Mouse (Mus musculus) kidney, postnatal 0 days (tissue): Measurements from ENCODE around the gene Rpusd2. TPM values are rescaled to one million over a fixed set of nuclear protein-coding genes. Genes with fewer than 3 reads are reported as not detected.
A peak's percentile ranks its signal among the peaks of the same experiment; 100 is the strongest.

Source experiments
- ATAC-seq: fragments of 200-750 bp; cut with Nextera tagmentation; replicated peaks from 2 replicates; pipeline ENCODE4 v1.8.0; 2017; ENCODE audit warnings: low read depth, moderate number of reproducible peaks, moderate TSS enrichment, moderate library complexity; ENCODE audit not compliant: low FRiP score
- DNase-seq: peaks from one replicate; pipeline ENCODE4 v3.0.0-alpha.2; 2016; ENCODE audit warnings: low spot score
- H3K27ac ChIP-seq: fragments of 300-500 bp; sonication (generic); 2 replicates; pipeline ENCODE4 v1.5.1; 2014; ENCODE audit warnings: mild to moderate bottlenecking
- H3K27me3 ChIP-seq: fragments of 300-500 bp; sonication (generic); 2 replicates; pipeline ENCODE4 v1.6.1; 2014; ENCODE audit warnings: low read length, mixed read lengths; ENCODE audit not compliant: insufficient read depth
- H3K36me3 ChIP-seq: fragments of 300-500 bp; sonication (generic); 2 replicates; pipeline ENCODE4 v1.6.1; 2014; ENCODE audit warnings: low read length, mixed read lengths; ENCODE audit not compliant: insufficient read depth
- H3K4me1 ChIP-seq: fragments of 300-500 bp; sonication (generic); replicated peaks from 2 replicates; pipeline ENCODE4 v1.6.1; 2014; ENCODE audit warnings: antibody characterized with exemption, low read length, mixed read lengths; ENCODE audit not compliant: insufficient read depth
- H3K4me2 ChIP-seq: fragments of 300-500 bp; sonication (generic); 2 replicates; pipeline ENCODE4 v1.6.1; 2014; ENCODE audit warnings: mild to moderate bottlenecking, low read length, moderate library complexity, mixed read lengths
- H3K4me3 ChIP-seq: fragments of 300-500 bp; sonication (generic); replicated peaks from 2 replicates; pipeline ENCODE4 v1.5.1; 2014; ENCODE audit warnings: low read depth, low read length
- H3K9ac ChIP-seq: fragments of 300-500 bp; sonication (generic); 2 replicates; pipeline ENCODE4 v1.6.1; 2014; ENCODE audit warnings: low read depth, low read length
- H3K9me3 ChIP-seq: fragments of 300-500 bp; sonication (generic); replicated peaks from 2 replicates; pipeline ENCODE4 v1.6.1; 2016; ENCODE audit warnings: low read length, inconsistent platforms, mixed read lengths
- CTCF ChIP-seq: IDR thresholded peaks from 2 replicates; pipeline ENCODE4 v1.5.1; 2016; ENCODE audit warnings: antibody characterized with exemption, low read depth, mild to moderate bottlenecking, moderate library complexity
- WGBS: fragments of 180-500 bp; shearing (Covaris S2); extraction: QIAGEN DNeasy Blood & Tissue Kit; methylation state at CpG from one replicate; pipeline ENCODE4 v1.1.7; 2014; 5-methylcytosine and 5-hydroxymethylcytosine counted together
- polyA plus RNA-seq: library from polyadenylated mRNA; unstranded; fragments of >200 nt; fragmentation: Nextera tagmentation; extraction: Ambion mirVana; gene quantifications from 2 replicates; pipeline ENCODE4 v1.2.1, GENCODE M21; 2015

Rpusd2 gene
- polyA plus RNA-seq = 2.8 and 3.1 TPM in 2 replicates

DNA sequence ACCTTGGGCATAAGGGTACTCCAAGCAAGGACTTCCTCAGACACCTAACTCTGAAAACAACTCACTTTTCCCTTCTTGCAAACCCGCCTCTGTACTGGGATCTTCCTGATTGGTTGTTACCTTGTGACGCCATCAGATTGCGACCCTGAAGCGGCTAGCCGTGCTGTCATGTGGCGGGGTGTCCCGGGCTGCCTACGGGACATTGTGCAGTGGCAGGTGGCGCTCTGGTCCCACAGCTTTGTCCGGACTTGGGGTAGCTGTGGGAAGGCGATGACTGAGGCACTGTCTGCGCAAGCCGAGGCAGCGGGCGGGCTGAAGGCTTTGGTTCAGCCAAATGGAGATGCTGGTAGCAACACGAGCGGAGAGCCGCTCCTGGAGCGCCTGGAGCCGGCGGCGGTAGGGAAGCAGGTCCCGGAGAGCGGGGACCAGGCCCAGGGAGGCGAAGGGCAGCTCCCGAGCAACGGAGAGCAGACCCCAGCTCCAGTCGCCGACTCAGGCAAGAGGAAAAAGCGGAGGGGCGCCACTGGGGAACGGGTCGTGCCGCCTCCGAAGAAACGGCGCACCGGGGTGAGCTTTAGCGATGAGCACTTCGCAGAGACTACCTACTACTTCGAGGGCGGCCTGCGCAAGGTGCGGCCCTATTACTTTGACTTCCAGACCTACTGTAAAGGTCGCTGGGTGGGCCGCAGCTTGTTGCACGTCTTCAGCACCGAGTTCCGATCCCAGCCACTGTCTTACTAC is at the start of gene Rpusd2:
TSS of gene Rpusd2 (plus strand) at position 135 of the 741 bp plus-strand sequence.
- peaks cover 17% of the 10 kb centered on the region for H3K36me3 ChIP-seq
- peak; percentile 98 for ATAC-seq
- H3K4me3 ChIP-seq = peak within 1 kb of the TSS; percentile 97
- H3K4me2 ChIP-seq = peak within 1 kb of the TSS; percentile 85
- H3K27me3 ChIP-seq = no peaks in the 10 kb centered on the region
- no peaks in the 10 kb centered on the region for H3K9me3 ChIP-seq
- peak within 1 kb of the TSS; percentile 84 for H3K27ac ChIP-seq
- under 1% methylated on average over 49 of the region's 49 CpGs for WGBS
- H3K9ac ChIP-seq = peak within 1 kb of the TSS; percentile 76
- H3K4me1 ChIP-seq = no peaks in the 10 kb centered on the region
- peak; percentile 97 for DNase-seq
- TF ChIP-seq CTCF = peak; percentile 41; the same call in 1 of the 2 replicates

GRCm38 (mm10) chr2:118995490-118995889 is 39.1 kb upstream of the Rpusd2 start:
- 49% methylated on average over 5 of the region's 5 CpGs for WGBS
- H3K4me1 ChIP-seq = no peaks in the 10 kb centered on the region
- H3K9me3 ChIP-seq = no peaks in the 10 kb centered on the region
- H3K4me3 ChIP-seq = no peak overlapping the region
- no peaks in the 10 kb centered on the region for H3K27me3 ChIP-seq
- DNase-seq (no peak), ATAC-seq (no peak)
- no peak overlapping the region for H3K9ac ChIP-seq
- H3K36me3 ChIP-seq = no peaks in the 10 kb centered on the region
- no peak for TF ChIP-seq CTCF
- no peak overlapping the region for H3K4me2 ChIP-seq
- no peak overlapping the region for H3K27ac ChIP-seq

- Histone ChIP-seq H3K36me3 (no peaks in the 10 kb centered on the region), H3K27ac (no peak overlapping the region), H3K4me2 (no peak overlapping the region), H3K4me3 (no peak overlapping the region), H3K4me1 (no peaks in the 10 kb centered on the region), H3K27me3 (no peaks in the 10 kb centered on the region), H3K9me3 (no peaks in the 10 kb centered on the region), H3K9ac (no peak overlapping the region)
- ATAC-seq = no peak
- DNase-seq = no peak
- WGBS = 44% methylated on average over 16 of the region's 16 CpGs
- TF ChIP-seq CTCF = no peak
Measured at GRCm38 (mm10) chr2:118995919-118996797, 38.4 kb upstream of the Rpusd2 start.

- no peak overlapping the region for H3K4me3 ChIP-seq
- H3K4me1 ChIP-seq = no peaks in the 10 kb centered on the region
- H3K4me2 ChIP-seq = no peak overlapping the region
- 61% methylated on average over 1 of the region's 1 CpGs for WGBS
- no peak overlapping the region for H3K9ac ChIP-seq
- no peak overlapping the region for H3K27ac ChIP-seq
- ATAC-seq (no peak), DNase-seq (no peak)
- no peak for TF ChIP-seq CTCF
- no peaks in the 10 kb centered on the region for H3K36me3 ChIP-seq
- H3K27me3 ChIP-seq = no peaks in the 10 kb centered on the region
- H3K9me3 ChIP-seq = no peaks in the 10 kb centered on the region
Measured at GRCm38 (mm10) chr2:118996798-118997105, 37.8 kb upstream of the Rpusd2 start.

DNA sequence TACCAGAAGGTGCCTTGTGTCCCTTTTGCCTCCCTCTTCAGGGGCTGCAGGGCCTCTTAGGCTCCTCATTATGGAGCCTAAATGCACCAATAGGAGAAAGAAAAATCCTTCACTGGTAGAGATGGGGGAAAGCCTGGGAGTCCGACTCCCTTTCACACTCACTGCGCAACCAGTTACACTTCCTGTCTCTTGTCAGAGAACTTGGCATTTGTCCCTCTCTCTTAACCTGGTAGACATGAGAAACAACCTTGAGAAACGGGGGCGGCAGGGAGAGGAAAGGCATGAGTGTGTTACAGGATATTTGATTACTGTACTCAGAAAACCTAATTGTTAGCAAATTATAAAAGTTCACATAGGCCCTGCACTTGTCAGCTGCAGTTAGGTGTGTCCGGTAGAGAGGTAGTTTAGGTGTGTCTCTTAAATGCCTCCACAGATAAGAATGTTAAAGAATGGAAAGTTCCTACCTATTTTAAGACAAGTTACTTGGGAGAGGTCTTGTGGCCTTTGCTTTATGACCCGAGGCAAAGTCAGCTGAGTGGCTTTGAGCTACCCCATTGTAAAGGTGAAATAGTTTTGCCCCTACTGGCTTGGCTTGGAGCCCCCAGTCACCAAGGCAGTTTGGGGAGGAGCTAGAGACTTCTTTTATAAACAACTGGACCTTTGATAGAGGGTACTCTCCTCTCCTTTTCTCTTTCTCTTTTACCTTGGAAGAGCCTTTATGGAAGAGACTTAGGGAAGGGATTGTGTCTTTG is 36.3 kb upstream of the Rpusd2 start:
- H3K9ac ChIP-seq = no peak overlapping the region
- no peak overlapping the region for H3K4me2 ChIP-seq
- DNase-seq = no peak
- H3K4me1 ChIP-seq = no peaks in the 10 kb centered on the region
- no peaks in the 10 kb centered on the region for H3K9me3 ChIP-seq
- no peaks in the 10 kb centered on the region for H3K36me3 ChIP-seq
- no peak for TF ChIP-seq CTCF
- WGBS = 41% methylated on average over 6 of the region's 6 CpGs
- H3K27me3 ChIP-seq = no peaks in the 10 kb centered on the region
- no peak overlapping the region for H3K4me3 ChIP-seq
- no peak overlapping the region for H3K27ac ChIP-seq
- no peak for ATAC-seq

DNA sequence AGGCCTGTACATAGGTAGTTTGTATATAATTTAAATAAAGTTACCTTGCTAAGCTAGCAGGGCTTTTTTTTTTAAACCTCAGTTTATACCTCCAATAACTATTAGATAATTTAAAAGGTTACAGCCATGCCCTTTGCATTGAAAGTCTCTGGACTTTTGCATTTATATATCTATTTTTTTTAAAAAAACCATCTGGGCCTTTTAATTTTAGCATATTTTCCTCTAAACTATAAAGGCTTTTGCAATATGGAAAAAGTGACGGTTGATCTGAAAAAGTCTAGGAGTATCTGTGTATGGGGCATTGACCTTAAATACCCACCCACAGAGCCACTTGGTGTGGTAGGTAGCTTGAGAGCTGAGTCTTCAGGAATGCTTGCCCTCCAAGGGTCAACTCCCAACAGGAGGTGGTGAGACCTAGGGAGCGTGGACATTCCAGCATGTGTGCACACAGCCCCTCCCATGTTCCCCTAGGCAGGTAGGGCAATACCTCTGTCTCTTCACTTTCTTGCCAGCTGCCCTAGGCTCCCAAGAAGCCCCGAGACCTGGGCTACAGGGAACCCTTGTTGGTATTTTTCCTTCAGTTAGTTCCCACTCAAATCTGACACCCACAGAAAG is 35.5 kb upstream of the Rpusd2 start:
- no peak for ATAC-seq
- H3K9ac ChIP-seq = no peak overlapping the region
- no peak overlapping the region for H3K4me3 ChIP-seq
- H3K9me3 ChIP-seq = no peaks in the 10 kb centered on the region
- no peaks in the 10 kb centered on the region for H3K4me1 ChIP-seq
- no peak for TF ChIP-seq CTCF
- no peaks in the 10 kb centered on the region for H3K27me3 ChIP-seq
- no peak overlapping the region for H3K4me2 ChIP-seq
- WGBS = 70% methylated on average over 3 of the region's 3 CpGs
- no peaks in the 10 kb centered on the region for H3K36me3 ChIP-seq
- DNase-seq = no peak
- H3K27ac ChIP-seq = no peak overlapping the region
